Mouse (Mus musculus): ENCODE measurements around the gene L2hgdh. TPM values are rescaled to one million over a fixed set of nuclear protein-coding genes. Genes with fewer than 3 reads are reported as not detected.

L2hgdh gene
- total and polyA plus RNA-seq, 3 experiments: 18.3 to 31.6 TPM; not detected in 1

- Histone ChIP-seq H3K4me1 (ENCODE audit: control insufficient read depth in 1 of 2, insufficient read depth in 2 of 2, low read length in 2 of 2) (peaks cover 6 to 15% of the 10 kb centered on the region in 2 experiments; a peak in 3 of 4 replicates), H3K9me3 (replicated peaks; ENCODE audit: insufficient read depth, low read length) (no peaks in the 10 kb centered on the region), H3K9ac (ENCODE audit: control insufficient read depth, low read depth, low read length, poor library complexity, severe bottlenecking) (no peak overlapping the region), H3K27ac (ENCODE audit: control insufficient read depth, low read depth, low read length) (no peak overlapping the region), H3K4me3 (ENCODE audit: control insufficient read depth in 1 of 2, insufficient read depth in 1 of 2, low read depth in 2 of 2, low read length in 2 of 2) (no peak overlapping the region), H3K27me3 (ENCODE audit: control insufficient read depth in 1 of 2, insufficient read depth in 2 of 2, low read length in 2 of 2) (no peaks in the 10 kb centered on the region), H3K79me2 (ENCODE audit: control insufficient read depth, insufficient read depth, low read length, poor library complexity) (no peaks in the 10 kb centered on the region), H3K36me3 (ENCODE audit: control insufficient read depth in 1 of 2, insufficient read depth in 2 of 2, low read length in 2 of 2) (peaks cover 0 to 2% of the 10 kb centered on the region in 2 experiments; a peak in 1 of 4 replicates)
- peak; percentile 26 for DNase-seq (ENCODE audit: low read depth, low spot score)
- TF ChIP-seq EP300 (IDR thresholded peaks at IDR 0.05; ENCODE audit: low read depth in 1 of 2, low read length in 2 of 2): 0 out of 4 replicates have a peak, but pooled peaks have one; percentile 12 to 23
- TF ChIP-seq MAFK (IDR thresholded peaks at IDR 0.05; ENCODE audit: borderline replicate concordance, low read depth, low read length): no peak
- TF ChIP-seq ZNF384 (IDR thresholded peaks at IDR 0.05; ENCODE audit: low read depth, low read length): no peak
- no peak for TF ChIP-seq ZC3H11A (IDR thresholded peaks at IDR 0.05; ENCODE audit: low read depth, low read length)
- TF ChIP-seq MAZ (IDR thresholded peaks at IDR 0.05; ENCODE audit: low read depth, low read length): no peak
- no peak for TF ChIP-seq MYB (IDR thresholded peaks at IDR 0.05; ENCODE audit: low read depth, low read length)
- no peak for TF ChIP-seq ZMIZ1 (IDR thresholded peaks at IDR 0.05; ENCODE audit: low read depth, low read length)
- no peak for TF ChIP-seq ETS1 (IDR thresholded peaks at IDR 0.05; ENCODE audit: low read depth, low read length)
- TF ChIP-seq USF2 (IDR thresholded peaks at IDR 0.05; ENCODE audit: borderline replicate concordance in 1 of 2, insufficient read depth in 1 of 2, low read depth in 1 of 2, low read length in 2 of 2): no peak
- peak; percentile 41 for TF ChIP-seq TAL1 (IDR thresholded peaks at IDR 0.05; ENCODE audit: low read length)
- TF ChIP-seq USF1 (IDR thresholded peaks at IDR 0.05; ENCODE audit: low read depth, low read length): peak; percentile 72; the same call in 1 of the 2 replicates
- TF ChIP-seq POLR2AphosphoS2 (IDR thresholded peaks at IDR 0.05; ENCODE audit: low read length): no peak
- no peak for TF ChIP-seq CHD2 (IDR thresholded peaks at IDR 0.05; ENCODE audit: low read length)
- no peak for TF ChIP-seq NRF1 (IDR thresholded peaks at IDR 0.05; ENCODE audit: insufficient read depth, low read depth, low read length, poor library complexity, severe bottlenecking)
- no peak for TF ChIP-seq E2F4 (IDR thresholded peaks at IDR 0.05; ENCODE audit: borderline replicate concordance, low read depth, low read length)
- no peak for TF ChIP-seq MYC (IDR thresholded peaks at IDR 0.05; ENCODE audit: low read depth, low read length)
- TF ChIP-seq ELF1 (IDR thresholded peaks at IDR 0.05; ENCODE audit: low read depth, low read length): no peak
- no peak for TF ChIP-seq NELFE (IDR thresholded peaks at IDR 0.05; ENCODE audit: low read depth, low read length)
- TF ChIP-seq KAT2A (conservative IDR thresholded peaks at IDR 0.05; ENCODE audit: low read depth, low read length): no peak
- TF ChIP-seq TCF12 (IDR thresholded peaks at IDR 0.05; ENCODE audit: low read depth, low read length): peak; percentile 42; the same call in 1 of the 2 replicates
- TF ChIP-seq CTCF (IDR thresholded peaks at IDR 0.05 in 2 of 3, conservative IDR thresholded peaks at IDR 0.05 in 1 of 3; ENCODE audit: control insufficient read depth in 1 of 3, insufficient read depth in 1 of 3, low read depth in 2 of 3, low read length in 3 of 3, poor library complexity in 1 of 3, severe bottlenecking in 1 of 3): no peak
- no peak for TF ChIP-seq HCFC1 (IDR thresholded peaks at IDR 0.05; ENCODE audit: low read depth, low read length)
- TF ChIP-seq SMC3 (IDR thresholded peaks at IDR 0.05; ENCODE audit: low read depth, low read length): no peak
- no peak for TF ChIP-seq CHD1 (IDR thresholded peaks at IDR 0.05; ENCODE audit: low read depth, low read length)
- TF ChIP-seq MAX (IDR thresholded peaks at IDR 0.05; ENCODE audit: low read length): peak; percentile 42; the same call in 1 of the 2 replicates
- no peak for TF ChIP-seq POLR2AphosphoS5 (IDR thresholded peaks at IDR 0.05; ENCODE audit: borderline replicate concordance, low read depth, low read length)
- TF ChIP-seq JUND (IDR thresholded peaks at IDR 0.05; ENCODE audit: low read depth, low read length): no peak
- TF ChIP-seq GATA1 (IDR thresholded peaks at IDR 0.05; ENCODE audit: low read depth, low read length): no peak
- TF ChIP-seq MEF2A (IDR thresholded peaks at IDR 0.05; ENCODE audit: extremely low read depth, insufficient replicate concordance, low read depth, low read length, poor library complexity, severe bottlenecking): no peak
- TF ChIP-seq MXI1 (IDR thresholded peaks at IDR 0.05; ENCODE audit: low read depth, low read length): 0 out of 2 replicates have a peak, but pooled peaks have one; percentile 21
- no peak for TF ChIP-seq GABPA (IDR thresholded peaks at IDR 0.05; ENCODE audit: low read depth, low read length)
- no peak for TF ChIP-seq RAD21 (IDR thresholded peaks at IDR 0.05; ENCODE audit: low read depth, low read length)
- TF ChIP-seq POLR2A (IDR thresholded peaks at IDR 0.05; ENCODE audit: control insufficient read depth in 1 of 2, insufficient read depth in 1 of 2, low read depth in 1 of 2, low read length in 2 of 2, poor library complexity in 1 of 2): no peak
- no peak for TF ChIP-seq BHLHE40 (IDR thresholded peaks at IDR 0.05; ENCODE audit: borderline replicate concordance, low read depth, low read length)
- no peak for TF ChIP-seq RCOR1 (IDR thresholded peaks at IDR 0.05; ENCODE audit: low read depth, low read length)
- no peak for TF ChIP-seq SIN3A (IDR thresholded peaks at IDR 0.05; ENCODE audit: low read length)
- no peak for TF ChIP-seq UBTF (IDR thresholded peaks at IDR 0.05; ENCODE audit: borderline replicate concordance, insufficient read depth, low read depth, low read length)
- TF ChIP-seq TBP (IDR thresholded peaks at IDR 0.05; ENCODE audit: low read depth, low read length): no peak
Measured at GRCm38 (mm10) chr12:69768841-69769240, 44.2 kb upstream of the L2hgdh start.
